Mouse (Mus musculus): ENCODE data around the gene Cenph. TPM values are rescaled to one million over a fixed set of nuclear protein-coding genes. Genes with fewer than 3 reads are reported as not detected.

Gene Cenph
- polyA plus RNA-seq, 1 experiment from 2014 or later: 18.0 TPM

DNA sequence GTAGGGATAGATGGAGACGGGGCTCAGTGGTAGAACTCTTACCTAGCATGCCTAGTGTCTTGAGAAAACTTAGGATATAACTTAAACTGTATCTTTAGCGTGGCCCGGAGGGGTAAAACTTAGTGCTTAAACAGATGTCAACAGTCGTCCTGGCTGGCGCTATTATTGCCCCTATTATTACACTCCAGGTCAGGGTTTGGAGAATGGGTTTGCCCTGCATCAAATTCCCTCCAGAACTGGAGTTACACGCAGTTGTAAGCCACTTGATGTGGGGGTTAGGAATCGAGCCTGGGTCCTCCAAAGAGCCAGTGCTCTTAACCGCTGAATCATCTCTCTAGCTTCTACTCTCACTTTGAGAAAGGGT is 339 bp upstream of the Cenph start:
- 9% methylated on average over 8 of the region's 8 CpGs for WGBS
- no peak overlapping the region for H3K27ac ChIP-seq (replicated peaks in 1 of 2; ENCODE audit: control insufficient read depth in 1 of 2, insufficient read depth in 1 of 2, low read depth in 2 of 2, low read length in 2 of 2)
- peak overlapping the region; percentile 93 for H3K4me2 ChIP-seq (ENCODE audit: low read length)
- peak overlapping the region; percentile 81 to 88 for H3K4me3 ChIP-seq (ENCODE audit: control insufficient read depth in 1 of 2, insufficient read depth in 1 of 2, low read depth in 1 of 2, low read length in 2 of 2)
- H3K9ac ChIP-seq (ENCODE audit: low read length): peak overlapping the region; percentile 82
- H3K27me3 ChIP-seq (ENCODE audit: control insufficient read depth, insufficient read depth, low read length): no peaks in the 10 kb centered on the region
- H3K9me3 ChIP-seq (ENCODE audit: control insufficient read depth, low read length): no peaks in the 10 kb centered on the region
- ATAC-seq (ENCODE audit: insufficient number of reproducible peaks, insufficient read depth, low FRiP score, low read depth): no peak
- peaks cover 45% of the 10 kb centered on the region for H3K36me3 ChIP-seq (ENCODE audit: control insufficient read depth, insufficient read depth, low read length)
- H3K4me1 ChIP-seq (ENCODE audit: control insufficient read depth in 2 of 2, insufficient read depth in 2 of 2, low read length in 2 of 2): peaks cover 0 to 7% of the 10 kb centered on the region in 2 experiments; a peak in 2 of 4 replicates

DNA sequence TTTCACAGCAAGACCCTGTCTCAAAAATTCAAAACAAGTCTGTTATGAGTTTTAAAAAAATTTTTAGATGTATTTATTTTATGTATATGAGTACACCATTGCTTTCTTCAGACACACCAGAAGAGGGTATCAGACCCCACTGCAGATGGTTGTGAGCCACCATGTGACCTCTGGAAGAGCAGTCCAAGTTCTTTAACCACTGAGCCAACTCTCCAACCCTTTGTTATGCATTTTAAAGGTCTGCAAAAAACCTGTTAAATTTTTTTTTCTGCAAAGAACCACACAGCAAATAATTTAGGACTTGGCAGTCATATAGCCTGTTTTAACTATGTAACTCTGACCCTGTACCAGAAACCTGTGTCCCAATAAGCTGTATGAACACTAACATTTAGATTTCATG is 995 bp downstream of the Cenph start:
- Histone ChIP-seq H3K9ac (ENCODE audit: low read length) (peak overlapping the region; percentile 82), H3K9me3 (ENCODE audit: control insufficient read depth, low read length) (no peaks in the 10 kb centered on the region), H3K4me1 (ENCODE audit: control insufficient read depth in 2 of 2, insufficient read depth in 2 of 2, low read length in 2 of 2) (peaks cover 0 to 7% of the 10 kb centered on the region in 2 experiments; a peak in 2 of 4 replicates), H3K4me3 (ENCODE audit: control insufficient read depth in 1 of 2, insufficient read depth in 1 of 2, low read depth in 1 of 2, low read length in 2 of 2) (peak overlapping the region in 1 of 2 experiments; percentile 88; a peak in 2 of 4 replicates), H3K36me3 (ENCODE audit: control insufficient read depth, insufficient read depth, low read length) (peaks cover 44% of the 10 kb centered on the region), H3K27me3 (ENCODE audit: control insufficient read depth, insufficient read depth, low read length) (no peaks in the 10 kb centered on the region), H3K27ac (replicated peaks in 1 of 2; ENCODE audit: control insufficient read depth in 1 of 2, insufficient read depth in 1 of 2, low read depth in 2 of 2, low read length in 2 of 2) (no peak overlapping the region), H3K4me2 (ENCODE audit: low read length) (peak overlapping the region; percentile 93)
- ATAC-seq (ENCODE audit: insufficient number of reproducible peaks, insufficient read depth, low FRiP score, low read depth): no peak

DNA sequence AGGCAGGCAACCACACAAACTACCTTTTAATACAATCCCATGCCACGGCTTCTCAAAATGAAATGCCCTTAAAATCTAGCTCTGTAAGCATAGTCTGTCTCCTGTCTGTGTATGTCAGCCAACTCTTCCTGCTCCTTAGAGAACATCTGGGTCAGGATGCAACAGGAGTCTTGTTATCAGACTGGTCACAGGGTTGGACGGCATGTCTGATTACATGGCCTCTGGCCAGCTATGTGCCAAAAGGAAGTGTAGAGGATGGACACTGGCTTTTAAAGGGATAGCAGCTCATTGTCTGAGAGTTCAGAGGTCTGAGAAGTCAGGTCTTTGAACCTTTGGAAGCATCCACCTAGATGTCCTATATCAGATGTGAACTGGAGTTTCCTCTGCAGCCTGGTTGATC is 20.4 kb downstream of the Cenph start:
- no peak overlapping the region for H3K4me3 ChIP-seq (ENCODE audit: control insufficient read depth in 1 of 2, insufficient read depth in 1 of 2, low read depth in 1 of 2, low read length in 2 of 2)
- WGBS: 42% methylated on average over 2 of the region's 2 CpGs
- no peak for ATAC-seq (ENCODE audit: insufficient number of reproducible peaks, insufficient read depth, low FRiP score, low read depth)

DNA sequence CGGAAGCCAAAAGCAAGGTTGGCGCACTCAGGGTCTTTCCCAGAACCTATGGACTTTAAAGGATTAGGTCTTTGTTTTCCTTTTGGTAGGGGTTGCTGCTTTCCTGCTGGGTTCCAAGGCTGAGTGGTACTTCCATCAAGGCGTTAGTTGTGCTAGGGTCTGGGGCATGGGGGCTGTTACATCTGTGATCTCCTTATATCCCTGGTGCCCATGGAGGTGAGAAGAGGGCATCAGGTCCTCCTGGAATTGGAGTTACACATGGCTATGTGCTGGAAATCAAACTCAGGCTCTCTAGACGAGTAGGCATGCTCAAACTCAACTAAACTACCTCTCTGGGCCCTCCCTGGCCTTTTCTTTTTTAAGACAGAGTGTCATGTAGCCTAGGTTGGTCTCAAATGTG is 21.5 kb downstream of the Cenph start:
- H3K27ac ChIP-seq (replicated peaks in 1 of 2; ENCODE audit: control insufficient read depth in 1 of 2, insufficient read depth in 1 of 2, low read depth in 2 of 2, low read length in 2 of 2): no peak overlapping the region
- no peak overlapping the region for H3K4me2 ChIP-seq (ENCODE audit: low read length)
- no peaks in the 10 kb centered on the region for H3K27me3 ChIP-seq (ENCODE audit: control insufficient read depth, insufficient read depth, low read length)
- no peaks in the 10 kb centered on the region for H3K9me3 ChIP-seq (ENCODE audit: control insufficient read depth, low read length)
- H3K4me3 ChIP-seq (ENCODE audit: control insufficient read depth in 1 of 2, insufficient read depth in 1 of 2, low read depth in 1 of 2, low read length in 2 of 2): no peak overlapping the region
- WGBS: 65% methylated on average over 4 of the region's 4 CpGs
- no peak overlapping the region for H3K9ac ChIP-seq (ENCODE audit: low read length)
- H3K4me1 ChIP-seq (ENCODE audit: control insufficient read depth in 2 of 2, insufficient read depth in 2 of 2, low read length in 2 of 2): no peaks in the 10 kb centered on the region
- no peak for ATAC-seq (ENCODE audit: insufficient number of reproducible peaks, insufficient read depth, low FRiP score, low read depth)
- no peaks in the 10 kb centered on the region for H3K36me3 ChIP-seq (ENCODE audit: control insufficient read depth, insufficient read depth, low read length)

More for the DNA sequence above, 20.4 kb downstream of the Cenph start:
- H3K9ac ChIP-seq (ENCODE audit: low read length): no peak overlapping the region
- no peaks in the 10 kb centered on the region for H3K27me3 ChIP-seq (ENCODE audit: control insufficient read depth, insufficient read depth, low read length)
- H3K4me2 ChIP-seq (ENCODE audit: low read length): no peak overlapping the region
- no peak overlapping the region for H3K27ac ChIP-seq (replicated peaks in 1 of 2; ENCODE audit: control insufficient read depth in 1 of 2, insufficient read depth in 1 of 2, low read depth in 2 of 2, low read length in 2 of 2)
- H3K4me1 ChIP-seq (ENCODE audit: control insufficient read depth in 2 of 2, insufficient read depth in 2 of 2, low read length in 2 of 2): no peaks in the 10 kb centered on the region
- H3K36me3 ChIP-seq (ENCODE audit: control insufficient read depth, insufficient read depth, low read length): peaks cover 6% of the 10 kb centered on the region
- H3K9me3 ChIP-seq (ENCODE audit: control insufficient read depth, low read length): no peaks in the 10 kb centered on the region

DNA sequence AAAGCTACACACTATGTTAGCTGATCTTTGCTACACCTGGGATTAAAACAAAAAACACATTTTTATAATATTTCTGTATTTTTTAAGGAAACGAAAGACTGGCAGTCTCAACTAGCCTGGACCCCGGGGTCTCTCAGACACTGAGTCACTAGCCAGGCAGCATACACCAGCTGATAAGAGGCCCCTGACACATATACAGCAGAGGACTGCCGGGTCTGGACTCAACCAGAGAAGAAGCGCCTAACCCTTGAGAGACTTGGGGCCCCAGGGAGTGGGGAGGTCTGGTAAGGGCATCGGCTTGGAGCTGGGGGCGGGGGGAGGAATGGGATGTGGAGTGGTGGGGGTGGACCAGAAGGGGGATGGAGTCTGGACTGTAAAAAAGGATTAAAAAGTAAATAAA is 22.7 kb downstream of the Cenph start:
- ATAC-seq (ENCODE audit: insufficient number of reproducible peaks, insufficient read depth, low FRiP score, low read depth): no peak
- 60% methylated on average over 6 of the region's 6 CpGs for WGBS
- Histone ChIP-seq H3K4me1 (ENCODE audit: control insufficient read depth in 2 of 2, insufficient read depth in 2 of 2, low read length in 2 of 2) (no peaks in the 10 kb centered on the region), H3K27me3 (ENCODE audit: control insufficient read depth, insufficient read depth, low read length) (no peaks in the 10 kb centered on the region), H3K36me3 (ENCODE audit: control insufficient read depth, insufficient read depth, low read length) (no peaks in the 10 kb centered on the region), H3K27ac (replicated peaks in 1 of 2; ENCODE audit: control insufficient read depth in 1 of 2, insufficient read depth in 1 of 2, low read depth in 2 of 2, low read length in 2 of 2) (no peak overlapping the region), H3K9ac (ENCODE audit: low read length) (no peak overlapping the region), H3K4me2 (ENCODE audit: low read length) (no peak overlapping the region), H3K9me3 (ENCODE audit: control insufficient read depth, low read length) (no peaks in the 10 kb centered on the region), H3K4me3 (ENCODE audit: control insufficient read depth in 1 of 2, insufficient read depth in 1 of 2, low read depth in 1 of 2, low read length in 2 of 2) (no peak overlapping the region)

DNA sequence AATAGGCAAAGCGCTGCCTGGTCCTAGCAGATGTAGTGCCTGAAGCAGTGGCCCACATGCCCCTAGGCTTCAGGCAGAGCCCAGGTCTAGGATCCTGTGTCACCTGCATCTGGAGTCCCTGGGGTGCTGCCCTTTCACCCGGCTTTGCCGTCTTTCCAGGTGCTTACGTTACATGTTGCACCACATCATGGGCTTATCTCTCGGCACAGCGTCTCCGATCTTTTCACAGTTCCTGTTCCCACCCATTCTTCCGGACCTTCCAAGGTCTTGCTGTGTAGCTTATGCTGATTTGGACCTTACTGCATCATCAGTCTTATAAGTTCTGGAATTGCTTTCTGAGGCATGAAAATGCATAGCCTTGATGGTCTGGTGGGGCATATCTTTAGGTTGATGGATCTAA is 23.2 kb downstream of the Cenph start:
- no peaks in the 10 kb centered on the region for H3K36me3 ChIP-seq (ENCODE audit: control insufficient read depth, insufficient read depth, low read length)
- no peaks in the 10 kb centered on the region for H3K4me1 ChIP-seq (ENCODE audit: control insufficient read depth in 2 of 2, insufficient read depth in 2 of 2, low read length in 2 of 2)
- H3K27me3 ChIP-seq (ENCODE audit: control insufficient read depth, insufficient read depth, low read length): no peaks in the 10 kb centered on the region
- 74% methylated on average over 8 of the region's 8 CpGs for WGBS
- no peak for ATAC-seq (ENCODE audit: insufficient number of reproducible peaks, insufficient read depth, low FRiP score, low read depth)
- no peak overlapping the region for H3K9ac ChIP-seq (ENCODE audit: low read length)
- H3K4me2 ChIP-seq (ENCODE audit: low read length): no peak overlapping the region
- no peaks in the 10 kb centered on the region for H3K9me3 ChIP-seq (ENCODE audit: control insufficient read depth, low read length)
- H3K27ac ChIP-seq (replicated peaks in 1 of 2; ENCODE audit: control insufficient read depth in 1 of 2, insufficient read depth in 1 of 2, low read depth in 2 of 2, low read length in 2 of 2): no peak overlapping the region
- H3K4me3 ChIP-seq (ENCODE audit: control insufficient read depth in 1 of 2, insufficient read depth in 1 of 2, low read depth in 1 of 2, low read length in 2 of 2): no peak overlapping the region

DNA sequence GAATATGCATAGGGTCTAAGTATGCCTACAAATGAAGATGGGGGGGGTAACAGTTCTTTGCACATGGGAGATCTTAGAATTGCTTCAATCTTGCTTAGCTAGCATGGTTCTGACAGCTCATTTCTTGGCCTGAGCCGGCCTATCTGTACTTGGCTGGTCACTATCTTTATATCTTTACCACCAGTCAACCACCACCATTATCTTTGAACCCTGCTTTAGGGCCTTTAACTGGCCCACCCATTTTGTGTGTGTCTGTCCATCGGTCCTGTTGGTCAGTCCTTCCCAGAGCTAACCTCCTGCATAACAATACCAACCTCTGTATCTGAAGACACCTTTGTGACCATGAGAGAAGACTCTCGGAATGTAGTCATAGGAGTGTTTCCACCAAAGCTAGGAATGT is 24.3 kb downstream of the Cenph start:
- Histone ChIP-seq H3K9ac (ENCODE audit: low read length) (no peak overlapping the region), H3K36me3 (ENCODE audit: control insufficient read depth, insufficient read depth, low read length) (no peaks in the 10 kb centered on the region), H3K4me2 (ENCODE audit: low read length) (no peak overlapping the region), H3K4me1 (ENCODE audit: control insufficient read depth in 2 of 2, insufficient read depth in 2 of 2, low read length in 2 of 2) (no peaks in the 10 kb centered on the region), H3K9me3 (ENCODE audit: control insufficient read depth, low read length) (no peaks in the 10 kb centered on the region), H3K27ac (replicated peaks in 1 of 2; ENCODE audit: control insufficient read depth in 1 of 2, insufficient read depth in 1 of 2, low read depth in 2 of 2, low read length in 2 of 2) (no peak overlapping the region), H3K27me3 (ENCODE audit: control insufficient read depth, insufficient read depth, low read length) (no peaks in the 10 kb centered on the region), H3K4me3 (ENCODE audit: control insufficient read depth in 1 of 2, insufficient read depth in 1 of 2, low read depth in 1 of 2, low read length in 2 of 2) (no peak overlapping the region)
- ATAC-seq (ENCODE audit: insufficient number of reproducible peaks, insufficient read depth, low FRiP score, low read depth): no peak
- WGBS: 78% methylated on average over 3 of the region's 3 CpGs

DNA sequence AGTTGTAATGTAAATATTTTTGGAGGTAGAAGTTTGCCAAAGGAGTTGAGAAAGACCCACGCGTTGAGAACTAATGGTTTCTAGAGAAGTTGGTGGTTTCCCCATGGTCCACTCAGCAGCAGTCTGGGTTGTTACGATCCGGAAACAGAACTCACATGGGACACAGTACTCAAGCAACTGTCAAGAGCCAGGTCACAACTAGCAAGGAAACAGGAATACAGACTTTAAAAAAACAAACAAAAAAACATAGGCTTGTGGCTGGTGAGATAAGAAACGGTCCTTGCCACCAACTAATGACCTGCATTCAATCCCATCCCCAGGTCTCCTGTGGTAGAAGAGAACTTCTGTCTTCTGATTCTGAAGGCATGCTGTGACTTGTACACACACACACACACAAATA is 24.9 kb downstream of the Cenph start:
- Histone ChIP-seq H3K9me3 (ENCODE audit: control insufficient read depth, low read length) (no peaks in the 10 kb centered on the region), H3K4me2 (ENCODE audit: low read length) (no peak overlapping the region), H3K27ac (replicated peaks in 1 of 2; ENCODE audit: control insufficient read depth in 1 of 2, insufficient read depth in 1 of 2, low read depth in 2 of 2, low read length in 2 of 2) (no peak overlapping the region), H3K36me3 (ENCODE audit: control insufficient read depth, insufficient read depth, low read length) (no peaks in the 10 kb centered on the region), H3K9ac (ENCODE audit: low read length) (no peak overlapping the region), H3K4me3 (ENCODE audit: control insufficient read depth in 1 of 2, insufficient read depth in 1 of 2, low read depth in 1 of 2, low read length in 2 of 2) (no peak overlapping the region), H3K4me1 (ENCODE audit: control insufficient read depth in 2 of 2, insufficient read depth in 2 of 2, low read length in 2 of 2) (no peaks in the 10 kb centered on the region), H3K27me3 (ENCODE audit: control insufficient read depth, insufficient read depth, low read length) (no peaks in the 10 kb centered on the region)
- no peak for ATAC-seq (ENCODE audit: insufficient number of reproducible peaks, insufficient read depth, low FRiP score, low read depth)
- 64% methylated on average over 5 of the region's 5 CpGs for WGBS

Measured in heart, embryonic 14.5 days (tissue).